Mouse (Mus musculus): Measurements from ENCODE around the gene Gmip. TPM values are rescaled to one million over a fixed set of nuclear protein-coding genes. Genes with fewer than 3 reads are reported as not detected.

Gene Gmip
- polyA plus RNA-seq, 1 experiment, result 169 TPM

- no peak overlapping the region for H3K27ac ChIP-seq (ENCODE audit: control insufficient read depth, insufficient read depth, low read length)
- H3K27me3 ChIP-seq (ENCODE audit: control insufficient read depth, insufficient read depth, low read length), result no peaks in the 10 kb centered on the region
- TF ChIP-seq POLR2A (IDR thresholded peaks at IDR 0.05; ENCODE audit: control insufficient read depth, extremely low read depth, insufficient read depth, low read length, poor library complexity) (no peak), CTCF (IDR thresholded peaks at IDR 0.05; ENCODE audit: borderline replicate concordance, control insufficient read depth, extremely low read depth, insufficient read depth, low read length, poor library complexity) (no peak)
- H3K36me3 ChIP-seq (ENCODE audit: control insufficient read depth, insufficient read depth, low read length), result peaks cover 92% of the 10 kb centered on the region
- no peak overlapping the region for H3K4me3 ChIP-seq (ENCODE audit: control insufficient read depth, insufficient read depth, low read length)
- WGBS, result 94% methylated on average over 4 of the region's 4 CpGs
- DNase-seq, result no peak
- no peaks in the 10 kb centered on the region for H3K4me1 ChIP-seq (replicated peaks; ENCODE audit: control insufficient read depth, insufficient read depth, low read length)
Measured at GRCm38 (mm10) chr8:69801796-69802195, 6.7 kb upstream of the Gmip start.

- H3K27ac ChIP-seq (ENCODE audit: control insufficient read depth, insufficient read depth, low read length), result no peak overlapping the region
- no peaks in the 10 kb centered on the region for H3K4me1 ChIP-seq (replicated peaks; ENCODE audit: control insufficient read depth, insufficient read depth, low read length)
- no peak overlapping the region for H3K4me3 ChIP-seq (ENCODE audit: control insufficient read depth, insufficient read depth, low read length)
- DNase-seq, result no peak
- H3K36me3 ChIP-seq (ENCODE audit: control insufficient read depth, insufficient read depth, low read length), result peaks cover 91% of the 10 kb centered on the region
- TF ChIP-seq POLR2A (IDR thresholded peaks at IDR 0.05; ENCODE audit: control insufficient read depth, extremely low read depth, insufficient read depth, low read length, poor library complexity), result no peak
- no peak for TF ChIP-seq CTCF (IDR thresholded peaks at IDR 0.05; ENCODE audit: borderline replicate concordance, control insufficient read depth, extremely low read depth, insufficient read depth, low read length, poor library complexity)
- H3K27me3 ChIP-seq (ENCODE audit: control insufficient read depth, insufficient read depth, low read length), result no peaks in the 10 kb centered on the region
Measured at GRCm38 (mm10) chr8:69802216-69802615, 6.3 kb upstream of the Gmip start.

- peaks cover 85% of the 10 kb centered on the region for H3K36me3 ChIP-seq (ENCODE audit: control insufficient read depth, insufficient read depth, low read length)
- WGBS, result 95% methylated on average over 7 of the region's 7 CpGs
- no peaks in the 10 kb centered on the region for H3K27me3 ChIP-seq (ENCODE audit: control insufficient read depth, insufficient read depth, low read length)
- no peak for DNase-seq
- H3K27ac ChIP-seq (ENCODE audit: control insufficient read depth, insufficient read depth, low read length), result no peak overlapping the region
- H3K4me1 ChIP-seq (replicated peaks; ENCODE audit: control insufficient read depth, insufficient read depth, low read length), result peaks cover 3% of the 10 kb centered on the region
- TF ChIP-seq CTCF (IDR thresholded peaks at IDR 0.05; ENCODE audit: borderline replicate concordance, control insufficient read depth, extremely low read depth, insufficient read depth, low read length, poor library complexity) (no peak), POLR2A (IDR thresholded peaks at IDR 0.05; ENCODE audit: control insufficient read depth, extremely low read depth, insufficient read depth, low read length, poor library complexity) (no peak)
- no peak overlapping the region for H3K4me3 ChIP-seq (ENCODE audit: control insufficient read depth, insufficient read depth, low read length)
Measured at GRCm38 (mm10) chr8:69803366-69803765, 5.1 kb upstream of the Gmip start.

- H3K4me3 ChIP-seq (ENCODE audit: control insufficient read depth, insufficient read depth, low read length), result no peak overlapping the region
- no peak overlapping the region for H3K27ac ChIP-seq (ENCODE audit: control insufficient read depth, insufficient read depth, low read length)
- H3K4me1 ChIP-seq (replicated peaks; ENCODE audit: control insufficient read depth, insufficient read depth, low read length), result peaks cover 8% of the 10 kb centered on the region
- WGBS, result 85% methylated on average over 6 of the region's 6 CpGs
- TF ChIP-seq CTCF (IDR thresholded peaks at IDR 0.05; ENCODE audit: borderline replicate concordance, control insufficient read depth, extremely low read depth, insufficient read depth, low read length, poor library complexity), result no peak
- no peak for TF ChIP-seq POLR2A (IDR thresholded peaks at IDR 0.05; ENCODE audit: control insufficient read depth, extremely low read depth, insufficient read depth, low read length, poor library complexity)
- no peak for DNase-seq
- H3K27me3 ChIP-seq (ENCODE audit: control insufficient read depth, insufficient read depth, low read length), result no peaks in the 10 kb centered on the region
- peaks cover 74% of the 10 kb centered on the region for H3K36me3 ChIP-seq (ENCODE audit: control insufficient read depth, insufficient read depth, low read length)
Measured at GRCm38 (mm10) chr8:69804537-69804936, 3.9 kb upstream of the Gmip start.

- no peak for DNase-seq
- Histone ChIP-seq H3K4me1 (replicated peaks; ENCODE audit: control insufficient read depth, insufficient read depth, low read length) (peaks cover 11% of the 10 kb centered on the region), H3K36me3 (ENCODE audit: control insufficient read depth, insufficient read depth, low read length) (peaks cover 68% of the 10 kb centered on the region), H3K4me3 (ENCODE audit: control insufficient read depth, insufficient read depth, low read length) (no peak overlapping the region), H3K27me3 (ENCODE audit: control insufficient read depth, insufficient read depth, low read length) (no peaks in the 10 kb centered on the region), H3K27ac (ENCODE audit: control insufficient read depth, insufficient read depth, low read length) (no peak overlapping the region)
- TF ChIP-seq POLR2A (IDR thresholded peaks at IDR 0.05; ENCODE audit: control insufficient read depth, extremely low read depth, insufficient read depth, low read length, poor library complexity), result no peak
- TF ChIP-seq CTCF (IDR thresholded peaks at IDR 0.05; ENCODE audit: borderline replicate concordance, control insufficient read depth, extremely low read depth, insufficient read depth, low read length, poor library complexity), result no peak
- over 99% methylated on average over 10 of the region's 10 CpGs for WGBS
Measured at GRCm38 (mm10) chr8:69805086-69805485, 3.4 kb upstream of the Gmip start.

- Histone ChIP-seq H3K27ac (ENCODE audit: control insufficient read depth, insufficient read depth, low read length) (no peak overlapping the region), H3K36me3 (ENCODE audit: control insufficient read depth, insufficient read depth, low read length) (peaks cover 64% of the 10 kb centered on the region), H3K27me3 (ENCODE audit: control insufficient read depth, insufficient read depth, low read length) (no peaks in the 10 kb centered on the region), H3K4me3 (ENCODE audit: control insufficient read depth, insufficient read depth, low read length) (no peak overlapping the region), H3K4me1 (replicated peaks; ENCODE audit: control insufficient read depth, insufficient read depth, low read length) (peaks cover 11% of the 10 kb centered on the region)
- TF ChIP-seq CTCF (IDR thresholded peaks at IDR 0.05; ENCODE audit: borderline replicate concordance, control insufficient read depth, extremely low read depth, insufficient read depth, low read length, poor library complexity) (no peak), POLR2A (IDR thresholded peaks at IDR 0.05; ENCODE audit: control insufficient read depth, extremely low read depth, insufficient read depth, low read length, poor library complexity) (no peak)
- no peak for DNase-seq
- whole genome bisulfite sequencing, result 98% methylated on average over 9 of the region's 9 CpGs
Measured at GRCm38 (mm10) chr8:69805491-69805890, 3.0 kb upstream of the Gmip start.

GRCm38 (mm10) chr8:69807236-69807635 lies 1.2 kb upstream of the Gmip start:
- TF ChIP-seq CTCF (IDR thresholded peaks at IDR 0.05; ENCODE audit: borderline replicate concordance, control insufficient read depth, extremely low read depth, insufficient read depth, low read length, poor library complexity), result no peak
- TF ChIP-seq POLR2A (IDR thresholded peaks at IDR 0.05; ENCODE audit: control insufficient read depth, extremely low read depth, insufficient read depth, low read length, poor library complexity), result no peak
- H3K27ac ChIP-seq (ENCODE audit: control insufficient read depth, insufficient read depth, low read length), result no peak overlapping the region
- peaks cover 11% of the 10 kb centered on the region for H3K4me1 ChIP-seq (replicated peaks; ENCODE audit: control insufficient read depth, insufficient read depth, low read length)
- peaks cover 60% of the 10 kb centered on the region for H3K36me3 ChIP-seq (ENCODE audit: control insufficient read depth, insufficient read depth, low read length)
- no peaks in the 10 kb centered on the region for H3K27me3 ChIP-seq (ENCODE audit: control insufficient read depth, insufficient read depth, low read length)
- WGBS, result 94% methylated on average over 5 of the region's 5 CpGs
- no peak overlapping the region for H3K4me3 ChIP-seq (ENCODE audit: control insufficient read depth, insufficient read depth, low read length)
- DNase-seq, result no peak
